Mouse (Mus musculus) heart, postnatal 0 days (tissue): ENCODE results near the gene Zswim4.

Experiments used
- CTCF ChIP-seq: IDR thresholded peaks from 2 replicates; pipeline ENCODE4 v1.5.1; 2016; ENCODE audit warnings: antibody characterized with exemption, control low read depth, low read depth
- EP300 ChIP-seq: IDR thresholded peaks from 2 replicates; pipeline ENCODE4 v1.6.1; 2016; ENCODE audit warnings: antibody characterized with exemption, low read depth

GRCm38 (mm10) chr8:84280777-84281176 lies 43.9 kb upstream of the Zswim4 start:
- no peak for TF ChIP-seq CTCF
- no peak for TF ChIP-seq EP300
